Mouse (Mus musculus) ES-E14 (cell line): ENCODE measurements around the gene Neil1. TPM values are rescaled to one million over a fixed set of nuclear protein-coding genes. Genes with fewer than 3 reads are reported as not detected.

Source experiments
- DNase-seq: peaks from one replicate; pipeline ENCODE4 v3.0.0-alpha.2; 2013; ENCODE audit warnings: low read depth, low spot score
- H3K27ac ChIP-seq: 2 replicates; pipeline ENCODE4 v1.5.1; 2012; ENCODE audit warnings: low read depth, mild to moderate bottlenecking, low read length, moderate library complexity, mixed read lengths; ENCODE audit not compliant: poor library complexity, insufficient read depth, severe bottlenecking
- H3K36me3 ChIP-seq: 2 replicates; pipeline ENCODE4 v1.6.1; 2012; ENCODE audit warnings: mild to moderate bottlenecking, low read length, moderate library complexity, mixed read lengths; ENCODE audit not compliant: control insufficient read depth, poor library complexity, insufficient read depth, severe bottlenecking
- H3K4me1 ChIP-seq, 2 experiments: fragments of 150-350 bp in 1 of 2; sonication (generic) in 1 of 2; 2 replicates each; pipeline ENCODE4 v1.6.1; 2012; ENCODE audit warnings: low read length in 2 of 2, mild to moderate bottlenecking in 1 of 2, mixed read lengths in 1 of 2; ENCODE audit not compliant: control insufficient read depth in 2 of 2, insufficient read depth in 2 of 2, poor library complexity in 1 of 2
- H3K4me3 ChIP-seq, 2 experiments: fragments of 150-350 bp in 1 of 2; sonication (generic) in 1 of 2; 2 replicates each; pipeline ENCODE4 v1.5.1; 2012; ENCODE audit warnings: low read length in 2 of 2, low read depth in 1 of 2, mild to moderate bottlenecking in 1 of 2, mixed read lengths in 1 of 2; ENCODE audit not compliant: insufficient read depth in 1 of 2, poor library complexity in 1 of 2, severe bottlenecking in 1 of 2
- H3K9ac ChIP-seq: 2 replicates; pipeline ENCODE4 v1.6.1; 2012; ENCODE audit warnings: low read depth, mild to moderate bottlenecking, low read length, mixed read lengths; ENCODE audit not compliant: poor library complexity, insufficient read depth, severe bottlenecking
- H3K9me3 ChIP-seq: fragments of 150-350 bp; sonication (generic); 2 replicates; pipeline ENCODE4 v1.6.1; 2012; ENCODE audit warnings: low read depth, mild to moderate bottlenecking, low read length; ENCODE audit not compliant: control insufficient read depth, insufficient read depth
- CHD2 ChIP-seq: IDR thresholded peaks from 2 replicates; pipeline ENCODE4 v1.6.1; 2014; ENCODE audit warnings: mild to moderate bottlenecking, low read depth, low read length, inconsistent platforms
- HCFC1 ChIP-seq: IDR thresholded peaks from 2 replicates; pipeline ENCODE4 v1.6.1; 2012; ENCODE audit warnings: low read length, inconsistent platforms, borderline replicate concordance; ENCODE audit not compliant: insufficient read depth
- MAFK ChIP-seq: IDR thresholded peaks from 2 replicates; pipeline ENCODE4 v1.6.1; 2014; ENCODE audit warnings: mild to moderate bottlenecking, low read depth, low read length, inconsistent platforms; ENCODE audit not compliant: insufficient read depth
- ZC3H11A ChIP-seq: IDR thresholded peaks from 2 replicates; pipeline ENCODE4 v1.6.1; 2012; ENCODE audit warnings: low read depth, mild to moderate bottlenecking, inconsistent platforms, low read length, borderline replicate concordance
- ZNF384 ChIP-seq: IDR thresholded peaks from 2 replicates; pipeline ENCODE4 v1.6.1; 2012; ENCODE audit warnings: low read depth, low read length, inconsistent platforms
- in situ Hi-C, 2 experiments: fragments of 600-800 bp; cut with MboI; formaldehyde crosslinking; loops; one replicate each; pipeline ENCODE4 v1.15.1; 2025; ENCODE audit warnings: low sequenced_read_pairs in 2 of 2, inconsistent platforms in 1 of 2; ENCODE audit not compliant: unreplicated experiment in 2 of 2
- total RNA-seq: library from RNA; depleted of rRNA; stranded (reverse); fragments of 300-350 nt; gene quantifications from 2 replicates; pipeline ENCODE4 v1.2.3, GENCODE M21; 2012

The Neil1 gene
- total RNA-seq, 1 experiment: 4.4 TPM

GRCm38 (mm10) chr9:57149021-57149420, 916 bp upstream of the Neil1 start:
- Histone ChIP-seq H3K4me1 (peaks cover 0 to 11% of the 10 kb centered on the region in 2 experiments; a peak in 3 of 4 replicates), H3K9me3 (no peaks in the 10 kb centered on the region), H3K9ac (peak overlapping the region; percentile 22; the same call in 1 of the 2 replicates), H3K4me3 (peak overlapping the region; percentile 68 to 83; a peak in 1 of 4 replicates), H3K27ac (no peak overlapping the region), H3K36me3 (no peaks in the 10 kb centered on the region)
- DNase-seq: no peak
- no peak for TF ChIP-seq ZNF384
- TF ChIP-seq CHD2: no peak
- no peak for TF ChIP-seq MAFK
- no peak for TF ChIP-seq ZC3H11A
- no peak for TF ChIP-seq HCFC1
- in situ Hi-C loops: no loop called here

- Histone ChIP-seq H3K9ac (peak overlapping the region; percentile 77), H3K4me1 (peaks cover 0 to 11% of the 10 kb centered on the region in 2 experiments; a peak in 3 of 4 replicates), H3K27ac (no peak overlapping the region), H3K9me3 (no peaks in the 10 kb centered on the region), H3K4me3 (peak overlapping the region; percentile 68 to 83), H3K36me3 (peaks cover 7% of the 10 kb centered on the region; the same call in 1 of the 2 replicates)
- in situ Hi-C loops: no loop called here
- DNase-seq: no peak
- TF ChIP-seq ZC3H11A (no peak), ZNF384 (no peak), MAFK (no peak), HCFC1 (no peak), CHD2 (no peak)
Observed at GRCm38 (mm10) chr9:57147205-57148143, 631 bp downstream of the Neil1 start.

- in situ Hi-C loops: no loop called here
- no peak for TF ChIP-seq ZNF384
- TF ChIP-seq CHD2: no peak
- no peak for TF ChIP-seq HCFC1
- no peak for TF ChIP-seq MAFK
- TF ChIP-seq ZC3H11A: no peak
- H3K9ac ChIP-seq: no peak overlapping the region
Observed at GRCm38 (mm10) chr9:57146451-57147066, 1.5 kb downstream of the Neil1 start.

GRCm38 (mm10) chr9:57144830-57145229, 3.3 kb downstream of the Neil1 start:
- in situ Hi-C loops: no loop called here
- DNase-seq: no peak
- no peak overlapping the region for H3K27ac ChIP-seq
- H3K9me3 ChIP-seq: no peaks in the 10 kb centered on the region
- TF ChIP-seq ZC3H11A (no peak), CHD2 (no peak), MAFK (no peak), HCFC1 (no peak), ZNF384 (no peak)
- H3K4me3 ChIP-seq: no peak overlapping the region
- H3K36me3 ChIP-seq: peaks cover 31% of the 10 kb centered on the region; the same call in 1 of the 2 replicates
- no peak overlapping the region for H3K9ac ChIP-seq
- peaks cover 0 to 11% of the 10 kb centered on the region in 2 experiments; a peak in 3 of 4 replicates for H3K4me1 ChIP-seq

More at GRCm38 (mm10) chr9:57146451-57147066, 1.5 kb downstream of the Neil1 start:
- H3K4me3 ChIP-seq: no peak overlapping the region
- peaks cover 0 to 11% of the 10 kb centered on the region in 2 experiments; a peak in 3 of 4 replicates for H3K4me1 ChIP-seq
- H3K27ac ChIP-seq: no peak overlapping the region
- DNase-seq: no peak
- H3K36me3 ChIP-seq: peaks cover 14% of the 10 kb centered on the region; the same call in 1 of the 2 replicates
- H3K9me3 ChIP-seq: no peaks in the 10 kb centered on the region
